Mouse (Mus musculus): ENCODE measurements around the gene Ccdc86. TPM values are rescaled to one million over a fixed set of nuclear protein-coding genes. Genes with fewer than 3 reads are reported as not detected.

The Ccdc86 gene
- 1 to 10 TPM; 7.8 to 9.4 TPM for total RNA-seq (2021)

DNA sequence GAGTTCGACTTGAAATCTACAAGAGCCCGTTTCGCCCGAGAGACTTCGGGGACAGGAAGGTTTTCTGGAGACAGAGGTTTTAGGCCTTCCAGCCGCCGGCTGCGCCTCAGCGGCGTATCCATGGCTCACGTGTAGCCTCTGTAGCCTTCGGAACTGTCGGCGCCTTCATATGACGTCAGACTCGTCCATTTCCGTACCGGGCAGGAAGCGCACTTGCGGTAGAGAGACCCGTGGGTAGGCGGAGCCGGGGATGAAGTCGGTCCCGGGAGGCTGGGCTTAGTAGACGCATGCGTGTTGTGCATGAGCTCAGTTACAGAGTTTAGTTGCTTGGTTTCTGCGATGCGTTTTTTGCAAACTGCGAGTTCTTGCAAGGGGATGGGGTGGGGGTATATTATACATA is at the start of gene Ccdc86:
TSS of gene Ccdc86 (minus strand) at position 155 of the 400 bp plus-strand sequence.
- DNase-seq (ENCODE audit: extremely low spot score in 1 of 2, low spot score in 1 of 2) = peak; percentile 88 to 95

GRCm38 (mm10) chr19:10993150-10993549 is 44.1 kb upstream of the Ccdc86 start, which contains the start of gene Ms4a15:
Ms4a15 (minus strand) TSS chr19:10993250.
- DNase-seq (ENCODE audit: extremely low spot score in 1 of 2, low spot score in 1 of 2) = no peak

DNA sequence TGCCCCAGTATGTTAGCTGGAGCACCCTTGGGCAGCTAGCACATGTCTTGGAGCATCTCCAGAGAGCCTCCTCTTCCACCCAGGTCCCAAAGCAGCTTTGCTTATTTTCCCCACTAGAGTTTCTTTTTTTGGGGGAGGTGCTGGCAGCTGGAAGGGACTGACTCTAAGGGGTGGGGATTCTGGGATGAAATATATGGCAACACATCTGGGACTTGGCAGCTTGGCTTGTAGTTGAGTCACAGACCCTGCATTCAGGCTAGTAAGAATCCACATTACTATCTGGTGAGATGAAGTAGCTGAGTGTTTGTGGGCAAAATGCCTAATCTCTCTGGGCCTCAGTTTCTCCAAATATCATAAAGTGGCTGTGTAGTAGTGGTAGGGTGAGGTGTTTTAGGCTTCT is 42.8 kb upstream of the Ccdc86 start:
- no peak for DNase-seq (ENCODE audit: extremely low spot score in 1 of 2, low spot score in 1 of 2)

- DNase-seq (ENCODE audit: extremely low spot score in 1 of 2, low spot score in 1 of 2) = no peak
These were observed 41.7 kb upstream of the Ccdc86 start for GRCm38 (mm10) chr19:10990751-10991150.

- no peak for DNase-seq (ENCODE audit: extremely low spot score in 1 of 2, low spot score in 1 of 2)
These were observed 39.5 kb upstream of the Ccdc86 start for GRCm38 (mm10) chr19:10988563-10988962.

- no peak for DNase-seq (ENCODE audit: extremely low spot score in 1 of 2, low spot score in 1 of 2)
These were observed 36.8 kb upstream of the Ccdc86 start for GRCm38 (mm10) chr19:10985889-10986288.

DNA sequence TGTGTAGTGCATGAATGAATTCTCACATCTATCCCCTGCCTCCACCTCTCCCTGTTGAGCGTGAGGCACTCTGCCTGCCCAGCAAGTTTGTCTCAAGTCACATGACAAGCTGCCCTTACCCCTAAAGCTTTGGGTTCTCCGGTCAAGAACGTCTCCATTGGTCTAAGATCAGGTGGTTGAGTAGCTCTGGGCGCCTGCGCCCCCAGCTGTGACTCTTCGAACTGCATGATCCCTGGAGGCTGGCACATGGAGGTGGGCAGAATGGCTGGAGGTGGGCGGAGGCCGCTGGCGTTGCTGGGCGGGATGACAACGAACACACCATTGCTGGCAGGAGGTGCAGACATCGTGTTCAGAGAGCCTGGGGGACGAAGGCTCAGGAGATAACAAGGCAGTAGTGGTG is 35.5 kb upstream of the Ccdc86 start:
- DNase-seq (ENCODE audit: extremely low spot score in 1 of 2, low spot score in 1 of 2) = no peak

DNA sequence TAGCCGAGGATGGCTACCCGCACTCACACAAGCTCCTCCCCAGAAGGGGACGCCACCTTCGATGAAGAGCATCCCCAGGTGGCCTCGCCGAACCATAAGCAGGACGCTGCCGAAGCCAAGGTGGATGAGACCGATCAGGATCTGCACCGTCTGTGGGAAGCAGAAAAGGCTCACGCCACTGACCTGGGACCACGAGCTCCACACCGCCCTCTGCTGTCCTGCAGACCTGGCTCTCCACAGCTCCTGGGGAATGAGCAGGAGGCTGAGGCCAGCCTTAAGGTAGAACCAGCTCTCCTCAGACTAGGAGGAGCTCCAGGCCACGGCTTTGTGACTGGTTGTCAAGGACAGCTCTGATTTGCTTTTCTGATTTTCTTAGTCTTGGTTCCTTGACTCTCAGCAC is 34.1 kb upstream of the Ccdc86 start:
- DNase-seq (ENCODE audit: extremely low spot score in 1 of 2, low spot score in 1 of 2) = peak in 1 of 2 experiments; percentile 31

GRCm38 (mm10) chr19:10980210-10980609 is 31.1 kb upstream of the Ccdc86 start:
- no peak for DNase-seq (ENCODE audit: extremely low spot score in 1 of 2, low spot score in 1 of 2)

- DNase-seq (ENCODE audit: extremely low spot score in 1 of 2, low spot score in 1 of 2) = peak; percentile 52 to 79
These were observed 30.4 kb upstream of the Ccdc86 start for GRCm38 (mm10) chr19:10979184-10980168.

- peak in 1 of 2 experiments; percentile 11 for DNase-seq (ENCODE audit: extremely low spot score in 1 of 2, low spot score in 1 of 2)
These were observed 27.3 kb upstream of the Ccdc86 start for GRCm38 (mm10) chr19:10976318-10976717.

DNA sequence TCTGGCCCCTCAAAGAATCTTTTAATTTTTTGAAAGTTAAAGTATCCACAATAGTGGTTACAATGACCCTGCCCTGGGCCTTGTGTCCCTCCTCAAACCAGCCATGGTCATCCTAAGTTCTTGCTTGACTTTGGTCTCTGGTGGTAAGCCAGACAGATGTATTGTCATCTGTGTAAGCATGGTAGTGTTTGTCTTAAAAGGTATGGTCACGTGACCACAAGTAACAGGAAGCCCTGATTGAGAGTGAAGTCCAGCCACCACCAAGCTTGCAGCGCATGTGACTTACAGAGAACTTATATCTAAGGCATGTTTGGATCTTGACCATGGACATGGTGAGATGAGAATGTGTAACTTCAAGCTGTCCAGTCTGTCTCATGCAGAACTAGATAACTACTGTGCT is 26.1 kb upstream of the Ccdc86 start:
- DNase-seq (ENCODE audit: extremely low spot score in 1 of 2, low spot score in 1 of 2) = no peak

- no peak for DNase-seq (ENCODE audit: extremely low spot score in 1 of 2, low spot score in 1 of 2)
These were observed 25.3 kb upstream of the Ccdc86 start, which contains the start of gene Ms4a10 for GRCm38 (mm10) chr19:10974238-10974865. Ms4a10 (minus strand) TSS chr19:10974670.

DNA sequence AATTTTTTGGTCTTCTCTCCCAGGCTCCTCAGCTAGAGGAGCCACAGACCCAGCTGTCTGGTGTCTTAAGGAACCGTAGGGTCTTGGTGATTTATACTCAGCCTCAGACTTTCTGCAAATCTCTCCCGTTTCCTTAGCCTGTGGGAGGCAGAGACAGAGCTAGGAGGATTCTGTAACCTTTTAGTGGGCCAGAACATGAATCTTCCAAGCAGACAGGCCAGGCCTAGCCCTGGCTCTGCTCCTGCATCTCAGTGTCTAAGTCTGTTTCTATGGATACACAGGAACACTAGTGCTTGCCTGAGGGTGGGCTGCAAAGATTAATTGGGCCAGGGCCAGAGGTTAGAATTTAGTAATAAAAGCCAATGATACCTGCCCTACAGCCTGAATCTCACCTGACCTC is 24.1 kb upstream of the Ccdc86 start:
- no peak for DNase-seq (ENCODE audit: extremely low spot score in 1 of 2, low spot score in 1 of 2)

DNA sequence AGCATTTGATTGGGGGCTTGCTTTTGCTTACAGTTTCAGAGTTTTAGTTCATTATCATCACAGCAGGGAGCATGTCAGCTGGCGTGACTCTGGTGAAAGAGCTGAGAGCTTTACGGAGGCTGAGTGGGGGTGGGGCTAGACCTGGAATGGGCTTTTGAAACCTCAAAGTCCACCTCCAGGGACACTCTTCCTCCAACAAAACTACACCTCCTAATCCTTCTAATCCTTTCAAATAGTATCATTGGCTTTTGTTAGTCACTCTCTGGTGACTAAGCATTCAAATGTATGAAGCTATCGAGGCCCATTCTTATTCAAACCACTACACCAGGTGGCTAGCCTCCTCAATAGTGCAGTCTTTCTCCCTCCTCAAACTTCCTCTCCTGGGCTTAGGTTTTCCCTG is 23.6 kb upstream of the Ccdc86 start:
- DNase-seq (ENCODE audit: extremely low spot score in 1 of 2, low spot score in 1 of 2) = no peak

- no peak for DNase-seq (ENCODE audit: extremely low spot score in 1 of 2, low spot score in 1 of 2)
These were observed 21.4 kb upstream of the Ccdc86 start for GRCm38 (mm10) chr19:10970457-10970856.

DNA sequence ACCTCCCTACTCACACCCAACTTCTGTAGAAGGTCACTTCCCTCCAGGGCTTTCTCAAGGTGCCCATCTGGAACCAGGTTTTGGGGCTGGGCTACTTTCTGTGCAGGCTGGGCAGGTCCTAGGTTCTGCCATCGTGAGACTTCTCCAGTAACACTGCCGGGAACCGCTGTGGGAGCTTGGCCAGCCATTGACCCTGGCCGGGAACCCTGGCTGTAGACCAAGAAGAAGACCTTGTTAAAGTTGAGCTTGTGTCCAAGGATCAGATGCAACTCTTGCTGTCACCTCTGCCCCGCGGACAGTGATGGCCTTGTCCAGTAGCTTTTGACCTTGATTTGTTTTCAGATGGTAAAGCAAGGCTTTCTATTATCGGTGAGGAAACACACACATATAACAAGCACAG is 19.5 kb upstream of the Ccdc86 start:
- no peak for DNase-seq (ENCODE audit: extremely low spot score in 1 of 2, low spot score in 1 of 2)

DNA sequence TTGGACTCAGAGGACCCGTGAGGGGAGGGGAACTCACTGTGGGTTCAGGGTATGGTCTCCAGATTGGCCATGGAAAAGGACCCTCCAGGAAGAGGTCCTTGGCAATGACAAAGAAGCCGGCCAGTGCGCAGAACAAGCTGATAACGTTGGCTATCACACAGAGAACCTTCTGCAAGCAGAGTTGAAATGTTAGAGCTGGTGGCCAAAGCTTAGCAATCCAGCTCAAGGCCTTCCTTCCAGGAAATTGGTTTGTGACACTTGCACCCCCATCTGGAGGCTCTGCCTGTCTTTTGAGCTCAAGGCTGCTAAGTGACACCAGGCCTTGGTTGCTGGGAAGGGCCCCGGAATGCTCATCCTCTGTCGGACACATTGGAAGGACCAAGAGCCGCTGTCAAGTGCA is 16.7 kb upstream of the Ccdc86 start:
- no peak for DNase-seq (ENCODE audit: extremely low spot score in 1 of 2, low spot score in 1 of 2)

GRCm38 (mm10) chr19:10959978-10960346 is 10.9 kb upstream of the Ccdc86 start:
- no peak for DNase-seq (ENCODE audit: extremely low spot score in 1 of 2, low spot score in 1 of 2)

- peak in 1 of 2 experiments; percentile 33 for DNase-seq (ENCODE audit: extremely low spot score in 1 of 2, low spot score in 1 of 2)
These were observed 10.3 kb upstream of the Ccdc86 start for GRCm38 (mm10) chr19:10959085-10959977.
